Mouse (Mus musculus) testis, adult 2 months (tissue): Measurements from ENCODE around the gene Aebp1.

Source experiments
- CTCF ChIP-seq: fragments of 200-500 bp; IDR thresholded peaks from 2 replicates; pipeline ENCODE4 v1.5.1; 2012; ENCODE audit warnings: low read depth, mild to moderate bottlenecking, inconsistent platforms, low read length, moderate library complexity; ENCODE audit not compliant: control insufficient read depth, insufficient read depth, insufficient replicate concordance
- POLR2A ChIP-seq: fragments of 200-500 bp; IDR thresholded peaks from 2 replicates; pipeline ENCODE4 v1.6.1; 2012; ENCODE audit warnings: low read depth, mild to moderate bottlenecking, inconsistent platforms, low read length, moderate library complexity; ENCODE audit not compliant: control insufficient read depth

DNA sequence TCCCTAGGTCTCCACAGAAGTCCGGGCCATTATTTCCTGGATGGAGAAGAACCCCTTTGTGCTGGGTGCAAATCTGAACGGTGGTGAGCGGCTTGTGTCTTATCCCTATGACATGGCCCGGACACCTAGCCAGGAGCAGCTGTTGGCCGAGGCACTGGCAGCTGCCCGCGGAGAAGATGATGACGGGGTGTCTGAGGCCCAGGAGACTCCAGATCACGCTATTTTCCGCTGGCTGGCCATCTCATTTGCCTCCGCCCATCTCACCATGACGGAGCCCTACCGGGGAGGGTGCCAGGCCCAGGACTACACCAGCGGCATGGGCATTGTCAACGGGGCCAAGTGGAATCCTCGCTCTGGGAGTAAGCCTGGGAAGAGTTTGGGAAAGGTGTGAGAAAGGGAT, 8.3 kb downstream of the Aebp1 start:
- TF ChIP-seq CTCF (no peak), POLR2A (no peak)
